Mouse (Mus musculus): ENCODE data around the gene Mxi1. TPM values are rescaled to one million over a fixed set of nuclear protein-coding genes. Genes with fewer than 3 reads are reported as not detected.

Gene Mxi1
- total and polyA plus RNA-seq, 3 experiments = 29.0 to 60.9 TPM; not detected in 1

GRCm38 (mm10) chr19:53408398-53408797 is 98.1 kb downstream of the Mxi1 start:
- Histone ChIP-seq H3K9ac (ENCODE audit: control insufficient read depth, low read depth, low read length, poor library complexity, severe bottlenecking) (no peak overlapping the region), H3K79me2 (ENCODE audit: control insufficient read depth, insufficient read depth, low read length, poor library complexity) (no peaks in the 10 kb centered on the region), H3K4me3 (ENCODE audit: control insufficient read depth in 1 of 2, insufficient read depth in 1 of 2, low read depth in 2 of 2, low read length in 2 of 2) (no peak overlapping the region), H3K27ac (ENCODE audit: control insufficient read depth, low read depth, low read length) (no peak overlapping the region), H3K36me3 (ENCODE audit: control insufficient read depth in 1 of 2, insufficient read depth in 2 of 2, low read length in 2 of 2) (peaks cover 0 to 39% of the 10 kb centered on the region in 2 experiments; a peak in 2 of 4 replicates), H3K27me3 (ENCODE audit: control insufficient read depth in 1 of 2, insufficient read depth in 2 of 2, low read length in 2 of 2) (no peaks in the 10 kb centered on the region), H3K4me1 (ENCODE audit: control insufficient read depth in 1 of 2, insufficient read depth in 2 of 2, low read length in 2 of 2) (peaks cover 12 to 51% of the 10 kb centered on the region in 2 experiments), H3K9me3 (replicated peaks; ENCODE audit: insufficient read depth, low read length) (no peaks in the 10 kb centered on the region)
- TF ChIP-seq BHLHE40 (IDR thresholded peaks at IDR 0.05; ENCODE audit: borderline replicate concordance, low read depth, low read length) = no peak
- no peak for TF ChIP-seq UBTF (IDR thresholded peaks at IDR 0.05; ENCODE audit: borderline replicate concordance, insufficient read depth, low read depth, low read length)
- no peak for TF ChIP-seq ZMIZ1 (IDR thresholded peaks at IDR 0.05; ENCODE audit: low read depth, low read length)
- no peak for TF ChIP-seq CHD1 (IDR thresholded peaks at IDR 0.05; ENCODE audit: low read depth, low read length)
- no peak for TF ChIP-seq JUND (IDR thresholded peaks at IDR 0.05; ENCODE audit: low read depth, low read length)
- no peak for DNase-seq (ENCODE audit: low read depth, low spot score)

GRCm38 (mm10) chr19:53409663-53410307 is 99.5 kb downstream of the Mxi1 start:
- Histone ChIP-seq H3K9ac (ENCODE audit: control insufficient read depth, low read depth, low read length, poor library complexity, severe bottlenecking) (peak overlapping the region; percentile 56), H3K27ac (ENCODE audit: control insufficient read depth, low read depth, low read length) (peak overlapping the region; percentile 51), H3K27me3 (ENCODE audit: control insufficient read depth in 1 of 2, insufficient read depth in 2 of 2, low read length in 2 of 2) (no peaks in the 10 kb centered on the region), H3K4me1 (ENCODE audit: control insufficient read depth in 1 of 2, insufficient read depth in 2 of 2, low read length in 2 of 2) (peaks cover 10 to 48% of the 10 kb centered on the region in 2 experiments), H3K4me3 (ENCODE audit: control insufficient read depth in 1 of 2, insufficient read depth in 1 of 2, low read depth in 2 of 2, low read length in 2 of 2) (peak overlapping the region; percentile 8 to 30; a peak in 2 of 4 replicates), H3K79me2 (ENCODE audit: control insufficient read depth, insufficient read depth, low read length, poor library complexity) (no peaks in the 10 kb centered on the region), H3K36me3 (ENCODE audit: control insufficient read depth in 1 of 2, insufficient read depth in 2 of 2, low read length in 2 of 2) (peaks cover 0 to 34% of the 10 kb centered on the region in 2 experiments; a peak in 2 of 4 replicates), H3K9me3 (replicated peaks; ENCODE audit: insufficient read depth, low read length) (no peaks in the 10 kb centered on the region)
- peak; percentile 18; the same call in 1 of the 2 replicates for TF ChIP-seq SIN3A (IDR thresholded peaks at IDR 0.05; ENCODE audit: low read length)
- TF ChIP-seq MEF2A (IDR thresholded peaks at IDR 0.05; ENCODE audit: extremely low read depth, insufficient replicate concordance, low read depth, low read length, poor library complexity, severe bottlenecking) = no peak
- TF ChIP-seq EP300 (IDR thresholded peaks at IDR 0.05; ENCODE audit: low read depth in 1 of 2, low read length in 2 of 2) = peak in 1 of 2 experiments; percentile 40; a peak in 1 of 4 replicates
- TF ChIP-seq ELF1 (IDR thresholded peaks at IDR 0.05; ENCODE audit: low read depth, low read length) = 0 out of 2 replicates have a peak, but pooled peaks have one; percentile 21
- peak; percentile 52 for DNase-seq (ENCODE audit: low read depth, low spot score)

GRCm38 (mm10) chr19:53412149-53412848 is 102.0 kb downstream of the Mxi1 start:
- no peaks in the 10 kb centered on the region for H3K27me3 ChIP-seq (ENCODE audit: control insufficient read depth in 1 of 2, insufficient read depth in 2 of 2, low read length in 2 of 2)
- H3K9ac ChIP-seq (ENCODE audit: control insufficient read depth, low read depth, low read length, poor library complexity, severe bottlenecking) = no peak overlapping the region
- H3K27ac ChIP-seq (ENCODE audit: control insufficient read depth, low read depth, low read length) = no peak overlapping the region
- peaks cover 4 to 42% of the 10 kb centered on the region in 2 experiments for H3K4me1 ChIP-seq (ENCODE audit: control insufficient read depth in 1 of 2, insufficient read depth in 2 of 2, low read length in 2 of 2)
- DNase-seq (ENCODE audit: low read depth, low spot score) = no peak
- H3K79me2 ChIP-seq (ENCODE audit: control insufficient read depth, insufficient read depth, low read length, poor library complexity) = no peaks in the 10 kb centered on the region
- no peaks in the 10 kb centered on the region for H3K9me3 ChIP-seq (replicated peaks; ENCODE audit: insufficient read depth, low read length)
- peaks cover 0 to 30% of the 10 kb centered on the region in 2 experiments; a peak in 2 of 4 replicates for H3K36me3 ChIP-seq (ENCODE audit: control insufficient read depth in 1 of 2, insufficient read depth in 2 of 2, low read length in 2 of 2)
- TF ChIP-seq CTCF (IDR thresholded peaks at IDR 0.05 in 2 of 3, conservative IDR thresholded peaks at IDR 0.05 in 1 of 3; ENCODE audit: control insufficient read depth in 1 of 3, insufficient read depth in 1 of 3, low read depth in 2 of 3, low read length in 3 of 3, poor library complexity in 1 of 3, severe bottlenecking in 1 of 3) (no peak), POLR2AphosphoS5 (IDR thresholded peaks at IDR 0.05; ENCODE audit: borderline replicate concordance, low read depth, low read length) (no peak), MEF2A (IDR thresholded peaks at IDR 0.05; ENCODE audit: extremely low read depth, insufficient replicate concordance, low read depth, low read length, poor library complexity, severe bottlenecking) (no peak), TCF12 (IDR thresholded peaks at IDR 0.05; ENCODE audit: low read depth, low read length) (no peak), JUND (IDR thresholded peaks at IDR 0.05; ENCODE audit: low read depth, low read length) (no peak), MXI1 (IDR thresholded peaks at IDR 0.05; ENCODE audit: low read depth, low read length) (no peak), CHD2 (IDR thresholded peaks at IDR 0.05; ENCODE audit: low read length) (no peak), RCOR1 (IDR thresholded peaks at IDR 0.05; ENCODE audit: low read depth, low read length) (no peak), ZNF384 (IDR thresholded peaks at IDR 0.05; ENCODE audit: low read depth, low read length) (no peak), SIN3A (IDR thresholded peaks at IDR 0.05; ENCODE audit: low read length) (no peak), ETS1 (IDR thresholded peaks at IDR 0.05; ENCODE audit: low read depth, low read length) (no peak), GATA1 (IDR thresholded peaks at IDR 0.05; ENCODE audit: low read depth, low read length) (no peak), GABPA (IDR thresholded peaks at IDR 0.05; ENCODE audit: low read depth, low read length) (no peak)
- H3K4me3 ChIP-seq (ENCODE audit: control insufficient read depth in 1 of 2, insufficient read depth in 1 of 2, low read depth in 2 of 2, low read length in 2 of 2) = no peak overlapping the region
